Mouse (Mus musculus) ES-E14 (cell line): Measurements from ENCODE around the gene Prickle1. TPM values are rescaled to one million over a fixed set of nuclear protein-coding genes. Genes with fewer than 3 reads are reported as not detected.

Source experiments
- DNase-seq: peaks from one replicate; pipeline ENCODE4 v3.0.0-alpha.2; 2013; ENCODE audit warnings: low read depth, low spot score
- H3K27ac ChIP-seq: 2 replicates; pipeline ENCODE4 v1.5.1; 2012; ENCODE audit warnings: low read depth, mild to moderate bottlenecking, low read length, moderate library complexity, mixed read lengths; ENCODE audit not compliant: poor library complexity, insufficient read depth, severe bottlenecking
- H3K36me3 ChIP-seq: 2 replicates; pipeline ENCODE4 v1.6.1; 2012; ENCODE audit warnings: mild to moderate bottlenecking, low read length, moderate library complexity, mixed read lengths; ENCODE audit not compliant: control insufficient read depth, poor library complexity, insufficient read depth, severe bottlenecking
- H3K4me1 ChIP-seq, 2 experiments: fragments of 150-350 bp in 1 of 2; sonication (generic) in 1 of 2; 2 replicates each; pipeline ENCODE4 v1.6.1; 2012; ENCODE audit warnings: low read length in 2 of 2, mild to moderate bottlenecking in 1 of 2, mixed read lengths in 1 of 2; ENCODE audit not compliant: control insufficient read depth in 2 of 2, insufficient read depth in 2 of 2, poor library complexity in 1 of 2
- H3K4me3 ChIP-seq, 2 experiments: fragments of 150-350 bp in 1 of 2; sonication (generic) in 1 of 2; 2 replicates each; pipeline ENCODE4 v1.5.1; 2012; ENCODE audit warnings: low read length in 2 of 2, low read depth in 1 of 2, mild to moderate bottlenecking in 1 of 2, mixed read lengths in 1 of 2; ENCODE audit not compliant: insufficient read depth in 1 of 2, poor library complexity in 1 of 2, severe bottlenecking in 1 of 2
- H3K9ac ChIP-seq: 2 replicates; pipeline ENCODE4 v1.6.1; 2012; ENCODE audit warnings: low read depth, mild to moderate bottlenecking, low read length, mixed read lengths; ENCODE audit not compliant: poor library complexity, insufficient read depth, severe bottlenecking
- H3K9me3 ChIP-seq: fragments of 150-350 bp; sonication (generic); 2 replicates; pipeline ENCODE4 v1.6.1; 2012; ENCODE audit warnings: low read depth, mild to moderate bottlenecking, low read length; ENCODE audit not compliant: control insufficient read depth, insufficient read depth
- CHD2 ChIP-seq: IDR thresholded peaks from 2 replicates; pipeline ENCODE4 v1.6.1; 2014; ENCODE audit warnings: mild to moderate bottlenecking, low read depth, low read length, inconsistent platforms
- HCFC1 ChIP-seq: IDR thresholded peaks from 2 replicates; pipeline ENCODE4 v1.6.1; 2012; ENCODE audit warnings: low read length, inconsistent platforms, borderline replicate concordance; ENCODE audit not compliant: insufficient read depth
- MAFK ChIP-seq: IDR thresholded peaks from 2 replicates; pipeline ENCODE4 v1.6.1; 2014; ENCODE audit warnings: mild to moderate bottlenecking, low read depth, low read length, inconsistent platforms; ENCODE audit not compliant: insufficient read depth
- ZC3H11A ChIP-seq: IDR thresholded peaks from 2 replicates; pipeline ENCODE4 v1.6.1; 2012; ENCODE audit warnings: low read depth, mild to moderate bottlenecking, inconsistent platforms, low read length, borderline replicate concordance
- ZNF384 ChIP-seq: IDR thresholded peaks from 2 replicates; pipeline ENCODE4 v1.6.1; 2012; ENCODE audit warnings: low read depth, low read length, inconsistent platforms
- in situ Hi-C, 2 experiments: fragments of 600-800 bp; cut with MboI; formaldehyde crosslinking; loops; one replicate each; pipeline ENCODE4 v1.15.1; 2025; ENCODE audit warnings: low sequenced_read_pairs in 2 of 2, inconsistent platforms in 1 of 2; ENCODE audit not compliant: unreplicated experiment in 2 of 2
- total RNA-seq: library from RNA; depleted of rRNA; stranded (reverse); fragments of 300-350 nt; gene quantifications from 2 replicates; pipeline ENCODE4 v1.2.3, GENCODE M21; 2012

The Prickle1 gene
- total RNA-seq, 1 experiment = 7.7 TPM

DNA sequence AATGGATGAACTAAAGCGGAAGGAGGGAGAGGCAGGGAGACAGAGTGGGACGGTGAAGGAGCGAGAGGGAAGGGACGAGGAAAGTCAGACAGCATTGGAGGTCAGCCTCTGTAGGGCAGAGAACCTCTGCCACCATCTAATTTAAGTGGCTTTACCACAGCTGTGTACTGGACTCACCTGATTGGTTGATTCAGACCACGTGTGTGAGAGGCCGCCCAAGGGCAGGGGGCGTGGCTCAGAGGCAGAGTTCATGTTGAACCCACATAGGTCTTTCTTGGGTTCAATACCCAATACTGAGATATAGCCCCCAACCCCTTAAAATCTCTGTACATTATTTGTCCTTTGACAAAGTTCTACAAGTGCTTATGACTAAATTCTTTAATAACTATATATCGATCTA lies 8.0 kb downstream of the Prickle1 start:
- Histone ChIP-seq H3K4me3 (peak overlapping the region in 1 of 2 experiments; percentile 19; a peak in 1 of 4 replicates), H3K9me3 (no peaks in the 10 kb centered on the region), H3K36me3 (no peaks in the 10 kb centered on the region), H3K9ac (no peak overlapping the region), H3K4me1 (no peaks in the 10 kb centered on the region; a peak in 1 of 4 replicates), H3K27ac (no peak overlapping the region)
- DNase-seq = no peak
- no peak for TF ChIP-seq CHD2
- no peak for TF ChIP-seq MAFK
- no peak for TF ChIP-seq HCFC1
- no peak for TF ChIP-seq ZNF384
- in situ Hi-C loops = loop anchor here (25.0 kb wide), 1 partner anchor 625 kb away; no protein-coding TSS in a partner anchor

DNA sequence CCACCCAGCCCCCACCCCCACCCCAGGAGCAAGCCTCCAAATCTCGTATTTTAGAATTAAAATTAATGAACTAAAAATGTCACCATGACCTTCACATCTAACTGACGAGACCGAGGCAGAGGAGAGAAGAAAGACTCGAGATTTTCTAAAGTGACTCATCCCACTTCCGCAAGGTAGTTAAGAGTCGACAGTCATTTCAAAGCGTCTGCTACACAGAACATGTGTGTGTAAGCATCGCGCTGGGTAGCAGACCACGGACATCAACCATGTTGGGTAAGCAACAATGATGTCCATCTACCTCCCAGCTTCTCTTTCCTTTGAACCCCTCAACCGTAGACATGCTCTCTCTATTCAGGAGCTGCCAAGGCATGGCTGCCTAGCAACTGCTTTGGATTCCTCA lies 12.6 kb downstream of the Prickle1 start:
- Histone ChIP-seq H3K27ac (no peak overlapping the region), H3K4me3 (no peak overlapping the region), H3K9me3 (no peaks in the 10 kb centered on the region), H3K36me3 (no peaks in the 10 kb centered on the region), H3K4me1 (no peaks in the 10 kb centered on the region; a peak in 1 of 4 replicates), H3K9ac (no peak overlapping the region)
- in situ Hi-C loops = loop anchor here (25.0 kb wide), 1 partner anchor 629 kb away; no protein-coding TSS in a partner anchor
- no peak for DNase-seq
- no peak for TF ChIP-seq CHD2
- no peak for TF ChIP-seq MAFK
- no peak for TF ChIP-seq ZNF384
- no peak for TF ChIP-seq ZC3H11A

DNA sequence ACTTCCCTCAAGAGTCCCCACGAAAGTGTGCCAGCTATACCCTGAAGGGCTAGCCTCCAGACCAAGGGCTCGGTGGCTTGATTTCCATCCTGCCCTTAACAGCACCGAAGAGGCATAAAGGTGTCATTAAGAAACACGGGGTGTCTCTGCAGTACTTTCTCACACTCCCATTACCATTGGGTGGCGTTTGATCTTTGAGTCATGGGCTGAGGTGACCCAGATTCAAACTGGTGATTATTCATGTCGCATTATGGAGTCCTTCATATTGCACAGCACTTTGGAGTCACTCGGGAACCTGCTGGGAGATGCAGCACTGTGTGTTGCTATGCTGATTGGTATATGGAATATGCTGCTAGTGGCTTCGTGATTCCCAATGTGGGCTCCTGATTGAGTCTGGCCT lies 14.0 kb downstream of the Prickle1 start:
- Histone ChIP-seq H3K27ac (no peak overlapping the region), H3K4me1 (no peaks in the 10 kb centered on the region), H3K9me3 (no peaks in the 10 kb centered on the region), H3K4me3 (no peak overlapping the region), H3K36me3 (no peaks in the 10 kb centered on the region), H3K9ac (no peak overlapping the region)
- DNase-seq = no peak
- TF ChIP-seq ZC3H11A (no peak), HCFC1 (no peak), CHD2 (no peak), MAFK (no peak), ZNF384 (no peak)
- in situ Hi-C loops = loop anchor here (25.0 kb wide), 1 partner anchor 631 kb away; no protein-coding TSS in a partner anchor

DNA sequence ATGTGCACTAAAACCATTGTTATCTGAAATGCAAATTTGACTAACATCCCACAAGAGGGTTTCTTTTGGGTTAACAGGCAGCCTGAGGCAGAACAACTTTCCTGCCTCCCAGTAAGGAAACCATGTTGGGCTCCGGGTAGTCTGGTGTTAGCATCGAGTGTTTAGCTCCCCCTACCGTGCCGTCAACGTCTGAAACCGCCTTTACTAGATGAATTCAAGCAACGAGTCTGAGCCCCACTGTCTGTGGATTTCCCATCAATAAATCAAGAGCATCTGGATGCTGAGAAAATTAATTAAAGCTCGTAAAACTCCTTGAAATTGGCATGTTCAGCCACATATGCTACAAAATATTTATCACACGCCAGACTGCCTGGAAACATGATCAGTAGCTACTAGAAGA lies 15.8 kb downstream of the Prickle1 start:
- DNase-seq = peak; percentile 46
- TF ChIP-seq MAFK (no peak), CHD2 (no peak), HCFC1 (no peak), ZNF384 (no peak), ZC3H11A (no peak)

DNA sequence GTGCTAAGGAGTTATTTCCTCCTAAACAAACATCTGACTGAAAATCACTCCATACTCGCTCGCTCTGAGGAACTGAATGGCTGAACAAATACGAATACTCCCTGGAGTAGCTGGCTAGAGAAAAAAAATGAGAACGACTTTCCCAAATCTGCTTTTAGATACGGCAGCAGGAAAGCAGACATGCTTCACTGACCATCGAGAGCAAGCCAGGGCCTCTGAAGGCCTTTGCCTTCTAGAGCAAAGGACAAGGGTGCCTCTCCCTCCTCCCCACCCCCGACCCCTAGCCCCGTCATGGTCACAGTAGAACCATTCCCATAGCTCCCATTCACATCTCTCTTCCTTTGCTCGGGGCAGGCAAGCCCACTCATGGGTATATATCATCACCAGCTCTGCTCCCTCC lies 16.6 kb downstream of the Prickle1 start:
- no peaks in the 10 kb centered on the region for H3K36me3 ChIP-seq
- no peak overlapping the region for H3K4me3 ChIP-seq
- DNase-seq = no peak
- no peaks in the 10 kb centered on the region for H3K4me1 ChIP-seq
- TF ChIP-seq ZNF384 = no peak
- TF ChIP-seq ZC3H11A = no peak
- no peak for TF ChIP-seq CHD2
- TF ChIP-seq HCFC1 = no peak
- no peak for TF ChIP-seq MAFK
- no peak overlapping the region for H3K27ac ChIP-seq
- in situ Hi-C loops = loop anchor here (25.0 kb wide), 1 partner anchor 633 kb away; no protein-coding TSS in a partner anchor
- H3K9me3 ChIP-seq = no peaks in the 10 kb centered on the region
- H3K9ac ChIP-seq = no peak overlapping the region

More for the DNA sequence above, 15.8 kb downstream of the Prickle1 start:
- Histone ChIP-seq H3K4me3 (no peak overlapping the region), H3K9me3 (no peaks in the 10 kb centered on the region), H3K9ac (no peak overlapping the region), H3K4me1 (no peaks in the 10 kb centered on the region), H3K36me3 (no peaks in the 10 kb centered on the region), H3K27ac (no peak overlapping the region)
- in situ Hi-C loops = loop anchor here (25.0 kb wide), 1 partner anchor 632 kb away; no protein-coding TSS in a partner anchor
